Mouse (Mus musculus) kidney, postnatal 14 days (tissue): ENCODE data around the gene Ppp1r3c.
A peak's percentile ranks its signal among the peaks of the same experiment; 100 is the strongest.

ENCODE experiments used
- DNase-seq: peaks from one replicate; pipeline ENCODE4 v3.0.0; 2022; ENCODE audit warnings: mixed read lengths

The Ppp1r3c gene

GRCm38 (mm10) chr19:36715591-36715990 is 20.9 kb downstream of the Ppp1r3c start:
- no peak for DNase-seq

GRCm38 (mm10) chr19:36714492-36714891 is 22.0 kb downstream of the Ppp1r3c start:
- DNase-seq = no peak

- DNase-seq = peak; percentile 75
Measured at GRCm38 (mm10) chr19:36713092-36713491, 23.4 kb downstream of the Ppp1r3c start.

- no peak for DNase-seq
Measured at GRCm38 (mm10) chr19:36706195-36706594, 30.3 kb downstream of the Ppp1r3c start.

GRCm38 (mm10) chr19:36705286-36706146 is 30.9 kb downstream of the Ppp1r3c start:
- peak; percentile 29 for DNase-seq

GRCm38 (mm10) chr19:36704763-36705162 is 31.7 kb downstream of the Ppp1r3c start:
- DNase-seq = no peak

- DNase-seq = no peak
Measured at GRCm38 (mm10) chr19:36701809-36702622, 34.4 kb downstream of the Ppp1r3c start.

GRCm38 (mm10) chr19:36701366-36701765 is 35.1 kb downstream of the Ppp1r3c start:
- DNase-seq = no peak

- no peak for DNase-seq
Measured at GRCm38 (mm10) chr19:36700937-36701336, 35.5 kb downstream of the Ppp1r3c start.

- DNase-seq = no peak
Measured at GRCm38 (mm10) chr19:36699151-36699550, 37.3 kb downstream of the Ppp1r3c start.

- no peak for DNase-seq
Measured at GRCm38 (mm10) chr19:36698200-36698599, 38.3 kb downstream of the Ppp1r3c start.

- peak; percentile 52 for DNase-seq
Measured at GRCm38 (mm10) chr19:36696601-36697122, 39.8 kb downstream of the Ppp1r3c start.

GRCm38 (mm10) chr19:36693530-36693929 is 42.9 kb downstream of the Ppp1r3c start:
- no peak for DNase-seq

GRCm38 (mm10) chr19:36691941-36692340 is 44.5 kb downstream of the Ppp1r3c start:
- no peak for DNase-seq

- no peak for DNase-seq
Measured at GRCm38 (mm10) chr19:36691245-36691644, 45.2 kb downstream of the Ppp1r3c start.

GRCm38 (mm10) chr19:36689205-36689604 is 47.2 kb downstream of the Ppp1r3c start:
- peak; percentile 18 for DNase-seq

GRCm38 (mm10) chr19:36687843-36688637 is 48.4 kb downstream of the Ppp1r3c start:
- peak; percentile 86 for DNase-seq

- DNase-seq = no peak
Measured at GRCm38 (mm10) chr19:36687044-36687443, 49.4 kb downstream of the Ppp1r3c start.

GRCm38 (mm10) chr19:36686016-36686415 is 50.4 kb downstream of the Ppp1r3c start:
- no peak for DNase-seq

- DNase-seq = no peak
Measured at GRCm38 (mm10) chr19:36682560-36682959, 53.9 kb downstream of the Ppp1r3c start.
